Mouse (Mus musculus) midbrain, postnatal 0 days (tissue): ENCODE results near the gene Gm16867. TPM values are rescaled to one million over a fixed set of nuclear protein-coding genes. Genes with fewer than 3 reads are reported as not detected.
"Not testable (repeated sequence)": the region's sequence is repeated elsewhere in the genome, so short reads cannot be mapped to it uniquely, and the experiment has no call there.

Experiments used
- ATAC-seq: fragments of 200-750 bp; cut with Nextera tagmentation; 2 replicates; pipeline ENCODE4 v1.8.0; 2017; ENCODE audit warnings: moderate number of reproducible peaks, mild to moderate bottlenecking, moderate TSS enrichment, moderate library complexity; ENCODE audit not compliant: low FRiP score
- DNase-seq: peaks from one replicate; pipeline ENCODE4 v3.0.0-alpha.2; 2015; ENCODE audit warnings: low spot score
- H3K27ac ChIP-seq: fragments of 300-500 bp; sonication (generic); 2 replicates; pipeline ENCODE4 v1.5.1; 2014; ENCODE audit warnings: low read depth, mild to moderate bottlenecking, low read length, mixed read lengths
- H3K27me3 ChIP-seq: fragments of 300-500 bp; sonication (generic); 2 replicates; pipeline ENCODE4 v1.6.1; 2014; ENCODE audit warnings: low read length, control low read depth, mixed read lengths; ENCODE audit not compliant: insufficient read depth
- H3K36me3 ChIP-seq: fragments of 300-500 bp; sonication (generic); 2 replicates; pipeline ENCODE4 v1.6.1; 2014; ENCODE audit warnings: low read length, control low read depth, mixed read lengths; ENCODE audit not compliant: insufficient read depth
- H3K4me1 ChIP-seq: fragments of 300-500 bp; sonication (generic); 2 replicates; pipeline ENCODE4 v1.6.1; 2014; ENCODE audit warnings: mild to moderate bottlenecking, control low read depth, antibody characterized with exemption, low read length, mixed read lengths; ENCODE audit not compliant: insufficient read depth
- H3K4me2 ChIP-seq: fragments of 300-500 bp; sonication (generic); 2 replicates; pipeline ENCODE4 v1.6.1; 2014; ENCODE audit warnings: low read depth, mild to moderate bottlenecking, low read length, mixed read lengths; ENCODE audit not compliant: poor library complexity, severe bottlenecking
- H3K4me3 ChIP-seq: fragments of 300-500 bp; sonication (generic); 2 replicates; pipeline ENCODE4 v1.5.1; 2014; ENCODE audit warnings: low read depth, mild to moderate bottlenecking, low read length, moderate library complexity
- H3K9ac ChIP-seq: fragments of 300-500 bp; sonication (generic); replicated peaks from 2 replicates; pipeline ENCODE4 v1.6.1; 2014; ENCODE audit warnings: mild to moderate bottlenecking, low read length, moderate library complexity, mixed read lengths; ENCODE audit not compliant: poor library complexity, severe bottlenecking
- H3K9me3 ChIP-seq: fragments of 300-500 bp; sonication (generic); 2 replicates; pipeline ENCODE4 v1.6.1; 2016; ENCODE audit warnings: low read length, control low read depth
- WGBS: fragments of 180-500 bp; shearing (Covaris S2); extraction: QIAGEN DNeasy Blood & Tissue Kit; methylation state at CpG from one replicate; pipeline ENCODE4 v1.1.7; 2014; 5-methylcytosine and 5-hydroxymethylcytosine counted together
- polyA plus RNA-seq: library from polyadenylated mRNA; unstranded; fragments of >200 nt; fragmentation: Nextera tagmentation; extraction: Ambion mirVana; gene quantifications from 2 replicates; pipeline ENCODE4 v1.2.1, GENCODE M21; 2015
- total RNA-seq: library from RNA; depleted of rRNA; stranded (reverse); fragments of >200 nt; gene quantifications from 2 replicates; pipeline ENCODE4 v1.2.3, GENCODE M21; 2014

Gm16867 gene
- total and polyA plus RNA-seq, 2 experiments from 2014 or later = not detected

GRCm38 (mm10) chr14:69448845-69449244 is 54.3 kb downstream of the Gm16867 start:
- not testable (repeated sequence) for H3K27ac ChIP-seq, DNase-seq, H3K4me1 ChIP-seq, H3K27me3 ChIP-seq, H3K9ac ChIP-seq, H3K36me3 ChIP-seq, H3K4me2 ChIP-seq, ATAC-seq, H3K9me3 ChIP-seq, H3K4me3 ChIP-seq
- no CpG with 5 or more reads among the region's 10 CpGs for WGBS

GRCm38 (mm10) chr14:69447006-69447405 is 56.2 kb downstream of the Gm16867 start:
- H3K9me3 ChIP-seq, DNase-seq, H3K27me3 ChIP-seq, H3K4me2 ChIP-seq, H3K4me3 ChIP-seq, H3K9ac ChIP-seq, H3K4me1 ChIP-seq, H3K36me3 ChIP-seq, ATAC-seq, H3K27ac ChIP-seq: not testable (repeated sequence)
- no CpG with 5 or more reads among the region's 1 CpGs for WGBS

DNA sequence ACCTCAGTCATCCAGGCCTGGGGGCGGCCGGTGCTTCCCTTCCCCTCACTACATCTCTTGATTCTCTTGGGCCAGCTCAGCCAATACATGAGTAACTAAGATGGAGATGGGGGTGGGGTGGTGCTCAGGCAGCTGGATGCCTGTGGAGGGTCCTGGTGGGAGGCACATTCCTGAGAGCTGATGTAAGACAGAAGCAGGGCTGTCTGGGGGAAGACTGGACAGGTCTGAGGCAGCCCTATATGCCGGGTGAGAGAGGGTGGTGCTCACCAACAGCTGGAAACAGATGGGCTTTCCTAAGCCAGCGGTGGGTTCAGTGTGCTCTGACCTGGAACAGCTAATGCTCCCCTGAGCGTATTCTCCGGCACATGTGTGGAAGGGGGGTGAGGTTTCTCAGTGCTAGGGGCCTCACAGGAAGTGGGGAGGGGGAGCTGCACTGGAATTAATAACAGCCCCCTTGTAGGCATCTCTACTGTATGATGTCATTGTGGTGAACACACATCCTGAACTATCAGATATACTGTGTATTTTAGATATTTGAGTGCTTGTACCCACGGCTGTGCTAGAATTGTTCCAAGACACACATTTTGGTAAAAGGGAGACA is 60.0 kb downstream of the Gm16867 start:
- H3K9ac ChIP-seq, DNase-seq, H3K36me3 ChIP-seq, H3K4me2 ChIP-seq, H3K4me3 ChIP-seq, H3K27me3 ChIP-seq, ATAC-seq, H3K4me1 ChIP-seq, H3K27ac ChIP-seq, H3K9me3 ChIP-seq: not testable (repeated sequence)
- no CpG with 5 or more reads among the region's 7 CpGs for WGBS

- not testable (repeated sequence) for DNase-seq, H3K9me3 ChIP-seq, H3K4me2 ChIP-seq, ATAC-seq, H3K27ac ChIP-seq, H3K9ac ChIP-seq, H3K27me3 ChIP-seq, H3K4me3 ChIP-seq, H3K36me3 ChIP-seq, H3K4me1 ChIP-seq
- no CpG with 5 or more reads among the region's 7 CpGs for WGBS
These were observed 62.2 kb downstream of the Gm16867 start for GRCm38 (mm10) chr14:69440955-69441354.

GRCm38 (mm10) chr14:69438678-69439214 is 64.4 kb downstream of the Gm16867 start:
- H3K4me3 ChIP-seq, H3K4me1 ChIP-seq, H3K9me3 ChIP-seq, DNase-seq, H3K36me3 ChIP-seq, H3K9ac ChIP-seq, H3K27ac ChIP-seq, H3K27me3 ChIP-seq, ATAC-seq, H3K4me2 ChIP-seq: not testable (repeated sequence)
- no CpG with 5 or more reads among the region's 7 CpGs for WGBS

DNA sequence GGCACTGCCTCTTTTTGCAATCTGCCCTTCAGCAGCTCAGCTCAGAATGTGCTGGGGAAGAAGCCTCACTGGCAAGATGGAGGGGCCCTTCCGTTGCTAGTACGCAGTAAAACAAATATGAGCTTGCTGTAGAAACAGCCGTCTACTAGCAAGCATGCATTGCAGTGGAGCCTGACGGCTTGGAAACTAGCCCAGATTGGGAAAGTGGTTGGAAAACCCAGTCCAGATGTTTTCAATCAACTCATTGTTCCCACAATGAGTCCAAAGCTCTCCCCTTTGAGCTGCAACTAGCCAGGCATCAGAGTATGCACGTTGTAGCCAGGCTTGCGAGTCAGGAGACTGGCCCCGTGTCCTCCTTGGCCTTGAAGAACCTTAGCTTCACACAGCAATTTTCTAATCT is 82.2 kb downstream of the Gm16867 start:
- H3K4me2 ChIP-seq, H3K27me3 ChIP-seq, H3K9ac ChIP-seq, H3K36me3 ChIP-seq, H3K9me3 ChIP-seq, H3K27ac ChIP-seq, H3K4me1 ChIP-seq, DNase-seq, H3K4me3 ChIP-seq, ATAC-seq: not testable (repeated sequence)
- no CpG with 5 or more reads among the region's 7 CpGs for WGBS

- not testable (repeated sequence) for H3K4me1 ChIP-seq, H3K27ac ChIP-seq, DNase-seq, H3K9me3 ChIP-seq, H3K36me3 ChIP-seq, H3K27me3 ChIP-seq, ATAC-seq, H3K4me3 ChIP-seq, H3K4me2 ChIP-seq, H3K9ac ChIP-seq
- WGBS = no CpG with 5 or more reads among the region's 7 CpGs
These were observed 85.6 kb downstream of the Gm16867 start for GRCm38 (mm10) chr14:69417545-69417944.
